In the genomic region with DNA sequence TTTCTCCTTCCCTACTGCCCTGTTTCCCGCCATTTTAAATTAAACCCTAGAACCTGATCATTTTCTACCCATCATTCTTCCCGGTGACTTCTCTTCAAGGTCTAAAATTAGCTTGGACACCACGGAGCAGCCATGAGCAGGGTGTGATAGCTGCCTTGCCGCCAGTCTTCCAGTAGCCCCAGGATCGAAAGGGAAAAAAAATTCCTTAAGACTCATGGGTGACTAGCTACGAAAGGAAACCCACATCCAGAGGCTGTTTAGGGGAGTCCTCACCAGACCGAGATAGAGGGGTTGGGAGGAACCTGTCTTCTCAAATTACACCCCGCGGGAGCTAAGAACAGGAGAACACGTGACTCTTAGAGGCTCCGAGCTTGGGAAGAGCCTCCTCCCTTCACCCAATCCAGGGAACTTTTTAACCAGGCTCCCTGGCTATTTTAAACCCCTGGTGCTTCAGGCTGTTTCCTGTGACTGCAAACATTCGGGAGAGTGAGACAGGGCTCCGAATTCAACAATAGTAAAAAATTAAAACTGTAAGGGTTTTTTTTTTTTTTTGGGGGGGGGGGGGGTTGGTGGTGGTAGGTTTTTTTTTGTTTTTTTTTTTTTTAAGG, we compare ENCODE assay signal across 8 mouse cellular contexts. TPM values are rescaled to one million over a fixed set of nuclear protein-coding genes. Genes with fewer than 3 reads are reported as not detected.
DNase-seq lines count a peak whose midpoint lies in the region; ATAC-seq lines count a peak whose summit lies in the region.

No protein-coding gene starts in this region.

- DNase-seq in ES-CJ7 (ENCODE audit: low read depth, low spot score) (peak; percentile 93), adipocyte (ENCODE audit: low spot score) (peak; percentile 54)
- DNase-seq in gastrocnemius, postnatal 25 days, result peak; percentile 33
- DNase-seq in intestine, embryonic 14.5 days (ENCODE audit: low spot score), result peak; percentile 76
- no peak for DNase-seq in thymus, postnatal 25 days

- H3K4me2 ChIP-seq in intestine, embryonic 14.5 days (ENCODE audit: low read length), result peak overlapping the region; percentile 59
- peak overlapping the region; percentile 66 for H3K4me2 ChIP-seq in liver, embryonic 15.5 days
- H3K4me2 ChIP-seq in neural tube, embryonic 12.5 days (replicated peaks), result peak overlapping the region; percentile 56

- no peaks in the 10 kb centered on the region for H3K36me3 ChIP-seq in intestine, embryonic 14.5 days (ENCODE audit: control insufficient read depth, insufficient read depth, low read length)
- H3K36me3 ChIP-seq in liver, embryonic 15.5 days (replicated peaks), result no peaks in the 10 kb centered on the region
- H3K36me3 ChIP-seq in neural tube, embryonic 12.5 days, result no peaks in the 10 kb centered on the region

- peak; percentile 85 for ATAC-seq in intestine, embryonic 14.5 days (replicated peaks; ENCODE audit: low FRiP score, low TSS enrichment, low read depth)
- ATAC-seq in liver, embryonic 15.5 days (ENCODE audit: insufficient read depth), result peak; percentile 49; the same call in 1 of the 2 replicates
- ATAC-seq in neural tube, embryonic 12.5 days (ENCODE audit: low FRiP score, low read depth), result no peak
- ATAC-seq in monocyte, adult 5-6 weeks (replicated peaks; ENCODE audit: insufficient number of reproducible peaks, low FRiP score, low TSS enrichment, poor library complexity, severe bottlenecking), result no peak

- no peaks in the 10 kb centered on the region for H3K9me3 ChIP-seq in intestine, embryonic 14.5 days (ENCODE audit: control insufficient read depth, low read length)
- no peaks in the 10 kb centered on the region for H3K9me3 ChIP-seq in liver, embryonic 15.5 days (replicated peaks)
- H3K9me3 ChIP-seq in neural tube, embryonic 12.5 days, result no peaks in the 10 kb centered on the region

- peak overlapping the region; percentile 41 for H3K4me3 ChIP-seq in intestine, embryonic 14.5 days (ENCODE audit: low read depth, low read length)
- peak overlapping the region; percentile 46 for H3K4me3 ChIP-seq in liver, embryonic 15.5 days (replicated peaks)
- no peak overlapping the region for H3K4me3 ChIP-seq in neural tube, embryonic 12.5 days

- H3K9ac ChIP-seq in intestine, embryonic 14.5 days (ENCODE audit: low read length), result peak overlapping the region; percentile 34
- H3K9ac ChIP-seq in liver, embryonic 15.5 days, result peak overlapping the region; percentile 28
- H3K9ac ChIP-seq in neural tube, embryonic 12.5 days, result no peak overlapping the region

- peak overlapping the region; percentile 71 for H3K27ac ChIP-seq in intestine, embryonic 14.5 days (ENCODE audit: low read depth)
- H3K27ac ChIP-seq in liver, embryonic 15.5 days (replicated peaks), result 0 out of 2 replicates have a peak overlapping the region, but pooled peaks have one; percentile 34
- H3K27ac ChIP-seq in neural tube, embryonic 12.5 days, result no peak overlapping the region

- peaks cover 10% of the 10 kb centered on the region; the same call in 1 of the 2 replicates for H3K4me1 ChIP-seq in intestine, embryonic 14.5 days (replicated peaks; ENCODE audit: control insufficient read depth, insufficient read depth, low read length)
- H3K4me1 ChIP-seq in liver, embryonic 15.5 days (replicated peaks), result peaks cover 14% of the 10 kb centered on the region; the same call in 1 of the 2 replicates
- peaks cover 7% of the 10 kb centered on the region for H3K4me1 ChIP-seq in neural tube, embryonic 12.5 days

- under 1% methylated on average over 13 of the region's 13 CpGs for WGBS in intestine, embryonic 14.5 days
- WGBS in liver, embryonic 15.5 days (ENCODE audit: insufficient replicate concordance), result 1% methylated on average over 13 of the region's 13 CpGs
- 3% methylated on average over 13 of the region's 13 CpGs for WGBS in neural tube, embryonic 12.5 days

- H3K27me3 ChIP-seq in intestine, embryonic 14.5 days (replicated peaks; ENCODE audit: control insufficient read depth, insufficient read depth, low read length), result no peaks in the 10 kb centered on the region
- H3K27me3 ChIP-seq in liver, embryonic 15.5 days, result no peaks in the 10 kb centered on the region
- no peaks in the 10 kb centered on the region for H3K27me3 ChIP-seq in neural tube, embryonic 12.5 days (replicated peaks)

RNA-seq across cellular contexts. Expression of a gene that starts 5.0 kb away (rescaled TPM):
- 1 to 10 TPM; 4.9 to 5.3 TPM for total RNA-seq in gastrocnemius, postnatal 25 days (2021)
- polyA plus RNA-seq in intestine, embryonic 14.5 days (2014; fragmentation: Nextera tagmentation; extraction: Ambion mirVana), result 11.2 and 11.4 TPM in 2 replicates
- 1.6 TPM in 2 replicates for polyA plus RNA-seq in liver, embryonic 15.5 days (2015; fragmentation: Nextera tagmentation; extraction: Ambion mirVana)
- polyA plus RNA-seq in neural tube, embryonic 12.5 days (2016; fragmentation: Nextera tagmentation; extraction: Ambion mirVana), result 4.7 and 4.8 TPM in 2 replicates
- total RNA-seq in monocyte, adult 5-6 weeks (2017), result 90.3 to 117 TPM (median 97.6 TPM) in 3 replicates

Comparison
In these comparisons a context has a peak if more than half of its experiments do, and no peak if none do; other contexts are left out.
1. ATAC-seq: peak in intestine, embryonic 14.5 days (single experiment) and liver, embryonic 15.5 days (single experiment); none in neural tube, embryonic 12.5 days (single experiment) and monocyte, adult 5-6 weeks (single experiment).
2. Peak in every context shown above with its lines, with median percentiles within 50 percentile points of each other: H3K4me2 ChIP-seq.